Mouse (Mus musculus) neural tube, embryonic 14.5 days (tissue): ENCODE measurements around the gene Gpc3. TPM values are rescaled to one million over a fixed set of nuclear protein-coding genes. Genes with fewer than 3 reads are reported as not detected.

Experiments
- ATAC-seq: fragments of 200-750 bp; cut with Nextera tagmentation; 2 replicates; pipeline ENCODE4 v1.8.0; 2017; ENCODE audit warnings: low read depth, mild to moderate bottlenecking, moderate TSS enrichment, moderate library complexity
- H3K27ac ChIP-seq: fragments of 300-500 bp; sonication (generic); 2 replicates; pipeline ENCODE4 v1.5.1; 2014; ENCODE audit warnings: low read depth, mild to moderate bottlenecking, control low read depth, low read length, moderate library complexity, mixed read lengths
- H3K27me3 ChIP-seq: fragments of 300-500 bp; sonication (generic); 2 replicates; pipeline ENCODE4 v1.6.1; 2014; ENCODE audit warnings: low read length; ENCODE audit not compliant: control insufficient read depth, insufficient read depth
- H3K36me3 ChIP-seq: fragments of 300-500 bp; sonication (generic); 2 replicates; pipeline ENCODE4 v1.6.1; 2014; ENCODE audit warnings: low read length, mixed read lengths; ENCODE audit not compliant: control insufficient read depth, insufficient read depth
- H3K4me1 ChIP-seq: fragments of 300-500 bp; sonication (generic); 2 replicates; pipeline ENCODE4 v1.6.1; 2014; ENCODE audit warnings: low read length; ENCODE audit not compliant: control insufficient read depth, insufficient read depth
- H3K4me2 ChIP-seq: fragments of 300-500 bp; sonication (generic); 2 replicates; pipeline ENCODE4 v1.6.1; 2014; ENCODE audit warnings: mild to moderate bottlenecking, low read depth, low read length, control low read depth
- H3K4me3 ChIP-seq: fragments of 300-500 bp; sonication (generic); 2 replicates; pipeline ENCODE4 v1.5.1; 2014; ENCODE audit warnings: low read depth, low read length, control low read depth, mixed read lengths
- H3K9ac ChIP-seq: fragments of 300-500 bp; sonication (generic); replicated peaks from 2 replicates; pipeline ENCODE4 v1.6.1; 2014; ENCODE audit warnings: low read depth, mild to moderate bottlenecking, control low read depth, low read length, mixed read lengths
- H3K9me3 ChIP-seq: fragments of 300-500 bp; sonication (generic); 2 replicates; pipeline ENCODE4 v1.6.1; 2016; ENCODE audit warnings: low read length; ENCODE audit not compliant: control insufficient read depth
- WGBS: fragments of 180-500 bp; shearing (Covaris S2); extraction: QIAGEN DNeasy Blood & Tissue Kit; methylation state at CpG from one replicate; pipeline ENCODE4 v1.1.7; 2014; 5-methylcytosine and 5-hydroxymethylcytosine counted together
- polyA plus RNA-seq: library from polyadenylated mRNA; unstranded; fragments of >200 nt; fragmentation: Nextera tagmentation; extraction: Ambion mirVana; gene quantifications from 2 replicates; pipeline ENCODE4 v1.2.1, GENCODE M21; 2014

The Gpc3 gene
- polyA plus RNA-seq, 1 experiment from 2014 or later: 33.2 TPM

DNA sequence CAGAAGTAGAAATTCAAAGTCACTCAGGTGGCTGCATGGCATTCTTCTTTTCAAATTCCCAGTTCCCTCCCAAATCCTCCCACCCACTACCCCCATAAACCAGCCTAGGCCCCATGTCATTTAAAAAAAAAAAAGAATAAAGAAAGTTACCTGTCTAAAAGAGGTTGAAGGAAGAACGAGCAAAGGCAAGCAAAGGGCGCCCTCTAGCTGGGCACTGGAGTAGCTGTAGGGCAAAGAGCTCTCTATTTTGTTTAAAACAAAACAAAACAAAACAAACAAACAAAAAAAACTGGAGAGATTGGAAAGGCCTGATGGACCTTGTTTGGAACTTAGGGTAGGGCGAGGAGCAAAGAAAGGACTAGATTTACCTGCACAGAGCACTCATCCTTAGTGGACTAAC lies 238.6 kb downstream of the Gpc3 start:
- Histone ChIP-seq H3K9ac (no peak overlapping the region), H3K9me3 (no peaks in the 10 kb centered on the region), H3K27ac (no peak overlapping the region), H3K27me3 (no peaks in the 10 kb centered on the region), H3K4me1 (no peaks in the 10 kb centered on the region), H3K36me3 (no peaks in the 10 kb centered on the region), H3K4me2 (no peak overlapping the region), H3K4me3 (no peak overlapping the region)
- no peak for ATAC-seq
- WGBS: 63% methylated on average over 3 of the region's 3 CpGs

DNA sequence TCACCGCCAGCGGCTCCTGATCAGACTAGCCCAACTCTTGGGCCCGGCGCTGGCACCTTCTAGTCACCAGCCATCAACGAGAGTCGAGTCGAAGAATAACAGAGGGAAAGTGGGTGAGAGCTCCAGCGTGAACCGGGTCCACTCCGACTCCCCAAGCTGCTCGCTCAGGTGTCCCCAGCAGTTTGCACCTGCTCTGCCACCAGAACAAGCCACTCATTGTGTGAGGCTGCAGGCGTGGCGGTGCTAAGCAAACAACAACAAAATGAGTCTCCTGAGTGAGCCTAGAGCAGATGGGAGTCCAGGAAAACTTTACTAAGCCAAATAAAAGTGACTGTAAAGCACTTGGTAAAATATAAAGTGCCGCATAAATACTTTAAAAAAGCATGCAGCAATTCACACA lies 239.5 kb downstream of the Gpc3 start:
- Histone ChIP-seq H3K9me3 (no peaks in the 10 kb centered on the region), H3K4me1 (peaks cover 3% of the 10 kb centered on the region; the same call in 1 of the 2 replicates), H3K9ac (no peak overlapping the region), H3K27ac (no peak overlapping the region), H3K4me3 (no peak overlapping the region), H3K4me2 (no peak overlapping the region), H3K36me3 (no peaks in the 10 kb centered on the region), H3K27me3 (no peaks in the 10 kb centered on the region)
- 83% methylated on average over 14 of the region's 14 CpGs for WGBS
- ATAC-seq: no peak

DNA sequence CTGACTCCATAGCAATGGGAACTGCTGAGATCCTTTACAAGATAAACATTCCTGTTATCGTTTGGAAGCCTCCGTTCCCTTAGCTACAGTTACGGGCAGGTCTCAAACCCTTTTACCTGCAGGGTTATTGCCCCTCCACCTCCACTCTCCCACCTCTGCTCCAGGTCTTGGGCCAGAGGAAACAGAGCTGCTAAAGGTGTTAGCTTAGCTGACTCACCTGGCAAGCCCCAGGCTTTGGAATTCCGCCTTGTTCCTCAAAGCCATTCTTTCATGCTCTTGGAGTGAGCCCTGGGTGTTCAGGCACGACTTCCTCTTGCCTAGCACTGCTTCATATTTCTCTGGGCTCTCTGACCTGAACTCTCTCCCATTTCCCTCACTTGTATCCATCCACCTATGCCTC lies 241.3 kb downstream of the Gpc3 start:
- Histone ChIP-seq H3K4me2 (no peak overlapping the region), H3K27me3 (no peaks in the 10 kb centered on the region), H3K36me3 (no peaks in the 10 kb centered on the region), H3K4me3 (no peak overlapping the region), H3K27ac (no peak overlapping the region), H3K4me1 (peaks cover 3% of the 10 kb centered on the region; the same call in 1 of the 2 replicates), H3K9ac (no peak overlapping the region), H3K9me3 (no peaks in the 10 kb centered on the region)
- 82% methylated on average over 5 of the region's 5 CpGs for WGBS
- no peak for ATAC-seq

DNA sequence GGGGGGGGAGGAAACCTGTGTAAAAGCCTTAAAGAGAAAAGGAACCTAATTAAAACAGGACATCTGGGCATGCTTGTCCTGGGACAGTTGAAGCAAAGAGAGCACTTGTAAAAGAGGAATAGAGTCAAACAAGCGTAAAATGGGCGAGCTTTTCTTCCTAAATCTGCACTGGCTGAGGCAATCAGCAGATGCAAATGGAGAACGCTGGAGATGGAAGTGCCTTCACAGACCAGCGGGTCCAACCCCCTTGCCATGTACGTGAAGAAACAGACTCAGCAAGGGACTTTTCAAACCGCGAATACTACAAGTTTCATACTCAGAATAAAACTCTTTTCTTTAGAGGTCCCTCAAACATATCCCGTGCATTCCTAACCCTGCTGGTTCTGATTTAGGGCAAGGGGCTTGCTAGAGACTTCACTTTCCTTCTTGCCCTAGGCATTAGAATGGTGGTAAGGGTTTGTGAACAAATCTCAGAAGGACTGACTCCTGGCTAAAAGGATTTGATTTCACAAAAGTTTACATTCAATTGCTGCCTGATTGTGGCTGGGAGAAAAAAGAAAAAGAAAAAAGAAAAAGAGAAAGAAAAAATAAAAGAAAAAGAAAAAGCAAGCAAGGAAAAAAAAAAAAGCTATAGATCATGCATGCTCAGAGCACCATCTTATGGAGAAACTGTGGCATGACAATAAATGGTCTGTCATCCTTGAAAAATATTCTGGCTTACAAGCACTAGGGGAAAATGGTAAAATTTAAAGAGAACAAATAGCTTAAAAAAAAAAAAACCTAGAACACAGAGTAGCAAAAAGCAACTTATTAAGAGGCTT lies 243.6 kb downstream of the Gpc3 start:
- Histone ChIP-seq H3K4me2 (peak overlapping the region; percentile 23; the same call in 1 of the 2 replicates), H3K36me3 (no peaks in the 10 kb centered on the region), H3K9me3 (no peaks in the 10 kb centered on the region), H3K4me1 (peaks cover 3% of the 10 kb centered on the region; the same call in 1 of the 2 replicates), H3K9ac (no peak overlapping the region), H3K27me3 (no peaks in the 10 kb centered on the region), H3K27ac (no peak overlapping the region), H3K4me3 (no peak overlapping the region; the same call in 1 of the 2 replicates)
- 22% methylated on average over 8 of the region's 8 CpGs for WGBS
- peak; percentile 50; the same call in 1 of the 2 replicates for ATAC-seq

DNA sequence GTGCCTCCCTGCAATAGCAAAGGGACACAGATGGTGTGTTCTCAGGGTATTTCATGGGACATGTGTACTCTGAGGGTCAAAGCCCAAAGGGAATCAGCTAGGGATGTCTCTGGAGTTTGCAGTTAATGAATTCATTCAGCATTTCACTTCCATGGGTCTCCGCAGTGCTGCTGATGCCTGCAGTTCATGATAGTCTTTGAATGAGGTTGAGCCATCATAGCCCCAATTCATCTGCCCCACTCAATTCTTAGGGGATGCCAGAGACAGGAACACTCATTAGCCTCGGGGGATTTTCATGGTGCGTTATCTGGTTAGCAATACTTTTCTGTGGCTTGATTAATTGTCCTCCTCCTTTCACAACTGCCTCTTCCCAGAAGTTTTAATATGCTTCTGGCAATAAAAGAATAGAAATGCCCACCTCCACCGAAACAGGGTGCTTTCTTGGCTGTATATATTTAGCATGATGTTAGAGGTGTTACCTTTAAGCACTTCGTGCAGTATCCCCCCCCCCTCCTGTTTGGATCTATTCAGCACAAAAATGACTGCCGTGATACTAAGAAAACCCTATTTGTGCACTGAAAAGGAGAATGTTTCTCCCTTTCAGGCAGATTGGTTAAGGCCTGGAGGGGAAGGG lies 244.3 kb downstream of the Gpc3 start:
- no peak overlapping the region for H3K4me3 ChIP-seq
- ATAC-seq: peak; percentile 70
- H3K36me3 ChIP-seq: no peaks in the 10 kb centered on the region
- H3K9me3 ChIP-seq: no peaks in the 10 kb centered on the region
- H3K4me2 ChIP-seq: peak overlapping the region; percentile 23; the same call in 1 of the 2 replicates
- no peak overlapping the region for H3K27ac ChIP-seq
- no peaks in the 10 kb centered on the region for H3K27me3 ChIP-seq
- no peak overlapping the region for H3K9ac ChIP-seq
- 20% methylated on average over 6 of the region's 6 CpGs for WGBS
- peaks cover 3% of the 10 kb centered on the region; the same call in 1 of the 2 replicates for H3K4me1 ChIP-seq

DNA sequence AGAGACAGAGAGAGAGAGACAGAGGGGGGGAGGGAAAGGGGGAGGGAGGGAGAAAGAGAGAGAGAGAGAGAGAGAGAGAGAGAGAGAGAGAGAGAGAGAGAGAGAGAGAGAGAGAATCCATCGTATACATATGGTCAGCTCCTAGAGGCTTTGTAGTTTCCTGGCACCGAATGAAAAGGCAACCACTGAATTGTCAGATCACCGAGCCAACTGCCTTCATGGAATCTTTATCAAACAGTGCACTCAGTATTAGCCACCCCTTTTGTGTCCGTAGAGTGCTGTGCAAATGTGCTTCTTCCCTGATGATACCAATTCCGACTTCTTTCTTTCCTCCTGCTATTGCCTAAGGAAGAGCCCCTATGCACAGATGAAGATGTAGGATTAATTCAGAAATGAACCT lies 246.9 kb downstream of the Gpc3 start:
- H3K4me2 ChIP-seq: no peak overlapping the region
- no peaks in the 10 kb centered on the region for H3K9me3 ChIP-seq
- no peaks in the 10 kb centered on the region for H3K36me3 ChIP-seq
- WGBS: 33% methylated on average over 5 of the region's 5 CpGs
- no peak overlapping the region for H3K9ac ChIP-seq
- no peak overlapping the region for H3K27ac ChIP-seq
- peaks cover 3% of the 10 kb centered on the region; the same call in 1 of the 2 replicates for H3K4me1 ChIP-seq
- no peak overlapping the region for H3K4me3 ChIP-seq
- H3K27me3 ChIP-seq: no peaks in the 10 kb centered on the region
- no peak for ATAC-seq

DNA sequence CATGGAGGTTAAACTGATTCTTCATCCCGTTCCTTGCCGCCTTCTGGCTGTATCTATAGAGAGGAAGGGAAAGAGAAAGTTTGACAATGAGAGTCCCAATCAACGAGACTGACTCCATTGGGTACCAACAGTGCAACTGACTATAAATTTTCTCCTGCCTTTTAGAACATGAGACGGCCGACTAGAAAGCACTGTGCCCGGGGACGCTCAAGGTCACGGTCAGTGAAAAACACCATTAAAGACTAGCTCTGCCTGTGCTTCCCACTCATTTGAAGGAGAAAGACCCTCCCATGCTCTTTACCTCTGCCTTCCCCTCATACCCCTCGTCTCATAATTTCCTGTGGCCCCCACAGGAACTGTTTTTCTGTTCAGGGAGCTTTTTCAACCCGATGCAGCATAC lies 248.0 kb downstream of the Gpc3 start:
- ATAC-seq: no peak
- 31% methylated on average over 10 of the region's 10 CpGs for WGBS
- H3K27me3 ChIP-seq: no peaks in the 10 kb centered on the region
- H3K9me3 ChIP-seq: no peaks in the 10 kb centered on the region
- no peak overlapping the region for H3K27ac ChIP-seq
- no peak overlapping the region for H3K4me3 ChIP-seq
- peaks cover 3% of the 10 kb centered on the region; the same call in 1 of the 2 replicates for H3K4me1 ChIP-seq
- no peak overlapping the region for H3K4me2 ChIP-seq
- H3K9ac ChIP-seq: no peak overlapping the region
- no peaks in the 10 kb centered on the region for H3K36me3 ChIP-seq

DNA sequence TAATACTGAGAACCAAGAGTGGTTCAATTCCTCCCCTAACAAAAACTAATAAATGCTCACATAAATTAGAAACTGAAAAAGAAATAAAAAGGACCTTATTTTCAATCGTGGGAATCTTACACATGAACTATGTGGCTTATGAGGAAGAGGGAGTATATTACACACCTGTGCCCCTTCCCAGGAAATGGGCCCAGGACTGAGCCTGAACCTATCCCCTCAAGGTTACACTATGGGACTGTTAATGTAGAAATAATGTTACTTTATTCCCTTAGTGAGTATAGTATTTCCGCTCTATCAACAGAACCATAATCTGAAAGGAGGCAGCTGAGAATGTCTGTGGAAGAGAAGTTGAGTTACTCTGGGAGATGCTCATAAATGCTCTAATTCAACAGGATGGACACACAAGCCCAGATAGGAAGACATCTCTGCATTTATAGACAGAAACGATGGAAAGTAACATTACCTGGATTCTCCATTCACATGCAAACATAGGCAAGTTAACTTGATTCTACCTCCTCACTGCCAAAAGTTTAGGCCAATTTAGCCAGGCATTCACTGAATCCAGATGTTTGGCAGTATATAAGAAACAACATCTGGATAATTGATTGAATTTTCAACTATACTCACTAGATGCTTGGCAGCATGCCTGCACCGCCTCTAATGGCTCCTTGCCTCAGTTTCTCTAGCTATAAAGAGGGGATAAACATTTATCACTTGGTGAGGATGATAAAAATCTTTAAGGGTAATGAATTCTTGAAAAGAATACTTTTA lies 251.3 kb downstream of the Gpc3 start:
- H3K4me1 ChIP-seq: no peaks in the 10 kb centered on the region
- H3K4me2 ChIP-seq: no peak overlapping the region
- WGBS: 87% methylated on average over 4 of the region's 4 CpGs
- no peak overlapping the region for H3K9ac ChIP-seq
- H3K9me3 ChIP-seq: no peaks in the 10 kb centered on the region
- H3K27me3 ChIP-seq: no peaks in the 10 kb centered on the region
- H3K36me3 ChIP-seq: no peaks in the 10 kb centered on the region
- H3K27ac ChIP-seq: no peak overlapping the region
- no peak for ATAC-seq
- no peak overlapping the region for H3K4me3 ChIP-seq
